Mouse (Mus musculus): Measurements from ENCODE around the gene Ppp3ca. TPM values are rescaled to one million over a fixed set of nuclear protein-coding genes. Genes with fewer than 3 reads are reported as not detected.

The Ppp3ca gene
- total and polyA plus RNA-seq, 3 experiments = 17.4 to 40.6 (median 32.0) TPM

DNA sequence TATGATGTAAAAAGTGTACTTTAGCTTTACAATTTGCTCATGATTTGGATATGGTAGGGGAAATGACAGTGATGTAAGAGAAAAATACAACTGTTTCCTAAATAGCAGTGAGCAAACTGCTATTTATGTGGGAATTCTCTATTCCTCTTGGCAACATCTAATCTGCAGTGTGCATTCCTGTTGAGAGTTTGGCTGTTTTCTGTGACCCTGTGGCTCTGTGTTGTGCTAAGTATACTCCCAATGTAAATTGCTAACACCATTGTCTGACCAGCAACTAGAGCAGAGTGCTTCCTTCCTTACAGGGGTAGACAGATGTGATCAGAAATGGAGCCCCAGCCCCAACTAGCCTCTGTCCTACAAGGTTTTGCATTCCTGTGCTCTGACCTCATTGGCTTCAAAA lies 263.1 kb downstream of the Ppp3ca start:
- Histone ChIP-seq H3K9me3 (replicated peaks; ENCODE audit: insufficient read depth, low read length) (no peaks in the 10 kb centered on the region), H3K27me3 (ENCODE audit: control insufficient read depth in 1 of 2, insufficient read depth in 2 of 2, low read length in 2 of 2) (no peaks in the 10 kb centered on the region), H3K79me2 (ENCODE audit: control insufficient read depth, insufficient read depth, low read length, poor library complexity) (no peaks in the 10 kb centered on the region), H3K9ac (ENCODE audit: control insufficient read depth, low read depth, low read length, poor library complexity, severe bottlenecking) (no peak overlapping the region), H3K27ac (ENCODE audit: control insufficient read depth, low read depth, low read length) (no peak overlapping the region), H3K4me1 (ENCODE audit: control insufficient read depth in 1 of 2, insufficient read depth in 2 of 2, low read length in 2 of 2) (no peaks in the 10 kb centered on the region), H3K36me3 (ENCODE audit: control insufficient read depth in 1 of 2, insufficient read depth in 2 of 2, low read length in 2 of 2) (no peaks in the 10 kb centered on the region), H3K4me3 (ENCODE audit: control insufficient read depth in 1 of 2, insufficient read depth in 1 of 2, low read depth in 2 of 2, low read length in 2 of 2) (no peak overlapping the region)
- DNase-seq (ENCODE audit: low read depth, low spot score) = no peak
- TF ChIP-seq SIN3A (IDR thresholded peaks at IDR 0.05; ENCODE audit: low read length) = no peak
- TF ChIP-seq RAD21 (IDR thresholded peaks at IDR 0.05; ENCODE audit: low read depth, low read length) = no peak
- TF ChIP-seq BHLHE40 (IDR thresholded peaks at IDR 0.05; ENCODE audit: borderline replicate concordance, low read depth, low read length) = no peak
- no peak for TF ChIP-seq ZNF384 (IDR thresholded peaks at IDR 0.05; ENCODE audit: low read depth, low read length)
- TF ChIP-seq KAT2A (conservative IDR thresholded peaks at IDR 0.05; ENCODE audit: low read depth, low read length) = no peak

DNA sequence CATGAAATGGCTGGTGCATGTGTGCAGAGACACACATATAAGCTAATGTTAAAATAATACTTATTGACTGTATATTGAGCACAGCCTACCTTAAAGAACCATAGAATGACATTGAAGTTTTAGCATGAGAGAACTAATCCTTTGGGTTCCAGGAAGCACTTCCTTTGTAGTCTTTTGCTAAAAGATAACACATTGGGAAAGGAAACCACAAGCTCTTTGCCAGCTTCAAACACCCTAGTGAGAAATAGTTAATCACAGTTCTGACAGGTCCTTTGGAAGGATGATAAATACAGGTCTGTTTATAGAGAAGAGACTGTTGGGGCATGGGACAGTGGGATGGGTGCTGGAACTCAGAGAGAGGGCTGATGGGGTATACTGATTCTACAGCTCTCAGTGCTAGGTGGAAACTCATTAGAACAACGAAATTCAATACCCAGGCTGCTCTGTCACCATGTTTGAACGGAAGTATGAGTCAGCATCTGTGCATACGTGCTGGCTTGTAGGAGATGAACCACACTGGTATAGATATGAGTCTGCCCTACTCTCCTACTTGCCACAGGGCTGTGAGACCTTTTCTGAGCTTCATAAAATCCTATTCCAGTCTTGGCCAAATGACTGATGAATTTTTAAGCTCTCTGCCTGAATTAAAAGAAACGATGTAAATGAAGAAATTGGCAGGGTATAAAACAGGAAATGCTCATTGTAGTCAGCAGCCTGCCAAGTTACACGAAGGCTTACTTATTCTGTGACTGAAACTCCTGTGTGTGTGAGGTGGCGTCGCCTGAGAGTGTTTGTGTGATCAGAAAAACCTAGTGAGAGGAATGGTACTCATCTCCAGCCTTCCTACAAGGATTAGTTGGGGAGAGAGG lies 271.0 kb downstream of the Ppp3ca start:
- H3K9me3 ChIP-seq (replicated peaks; ENCODE audit: insufficient read depth, low read length) = no peaks in the 10 kb centered on the region
- H3K36me3 ChIP-seq (ENCODE audit: control insufficient read depth in 1 of 2, insufficient read depth in 2 of 2, low read length in 2 of 2) = peaks cover 0 to 12% of the 10 kb centered on the region in 2 experiments; a peak in 2 of 4 replicates
- no peaks in the 10 kb centered on the region for H3K27me3 ChIP-seq (ENCODE audit: control insufficient read depth in 1 of 2, insufficient read depth in 2 of 2, low read length in 2 of 2)
- peaks cover 4 to 16% of the 10 kb centered on the region in 2 experiments for H3K4me1 ChIP-seq (ENCODE audit: control insufficient read depth in 1 of 2, insufficient read depth in 2 of 2, low read length in 2 of 2)
- no peaks in the 10 kb centered on the region for H3K79me2 ChIP-seq (ENCODE audit: control insufficient read depth, insufficient read depth, low read length, poor library complexity)
- DNase-seq (ENCODE audit: low read depth, low spot score) = peak; percentile 90
- peak overlapping the region; percentile 57 for H3K27ac ChIP-seq (ENCODE audit: control insufficient read depth, low read depth, low read length)
- H3K4me3 ChIP-seq (ENCODE audit: control insufficient read depth in 1 of 2, insufficient read depth in 1 of 2, low read depth in 2 of 2, low read length in 2 of 2) = no peak overlapping the region
- peak overlapping the region; percentile 7; the same call in 1 of the 2 replicates for H3K9ac ChIP-seq (ENCODE audit: control insufficient read depth, low read depth, low read length, poor library complexity, severe bottlenecking)
- TF ChIP-seq ZMIZ1 (IDR thresholded peaks at IDR 0.05; ENCODE audit: low read depth, low read length) (no peak), CTCF (IDR thresholded peaks at IDR 0.05 in 2 of 3, conservative IDR thresholded peaks at IDR 0.05 in 1 of 3; ENCODE audit: control insufficient read depth in 1 of 3, insufficient read depth in 1 of 3, low read depth in 2 of 3, low read length in 3 of 3, poor library complexity in 1 of 3, severe bottlenecking in 1 of 3) (no peak), GABPA (IDR thresholded peaks at IDR 0.05; ENCODE audit: low read depth, low read length) (no peak; the same call in 1 of the 2 replicates), POLR2A (IDR thresholded peaks at IDR 0.05; ENCODE audit: control insufficient read depth in 1 of 2, insufficient read depth in 1 of 2, low read depth in 1 of 2, low read length in 2 of 2, poor library complexity in 1 of 2) (no peak), EP300 (IDR thresholded peaks at IDR 0.05; ENCODE audit: low read depth in 1 of 2, low read length in 2 of 2) (peak; percentile 41 to 56; a peak in 3 of 4 replicates), ZKSCAN1 (IDR thresholded peaks at IDR 0.05; ENCODE audit: low read depth, low read length) (no peak), ZNF384 (IDR thresholded peaks at IDR 0.05; ENCODE audit: low read depth, low read length) (no peak), MEF2A (IDR thresholded peaks at IDR 0.05; ENCODE audit: extremely low read depth, insufficient replicate concordance, low read depth, low read length, poor library complexity, severe bottlenecking) (no peak), UBTF (IDR thresholded peaks at IDR 0.05; ENCODE audit: borderline replicate concordance, insufficient read depth, low read depth, low read length) (no peak), MYC (IDR thresholded peaks at IDR 0.05; ENCODE audit: low read depth, low read length) (peak; percentile 59; the same call in 1 of the 2 replicates), NELFE (IDR thresholded peaks at IDR 0.05; ENCODE audit: low read depth, low read length) (no peak), KAT2A (conservative IDR thresholded peaks at IDR 0.05; ENCODE audit: low read depth, low read length) (no peak), JUND (IDR thresholded peaks at IDR 0.05; ENCODE audit: low read depth, low read length) (peak; percentile 52; the same call in 1 of the 2 replicates), USF2 (IDR thresholded peaks at IDR 0.05; ENCODE audit: borderline replicate concordance in 1 of 2, insufficient read depth in 1 of 2, low read depth in 1 of 2, low read length in 2 of 2) (no peak), NRF1 (IDR thresholded peaks at IDR 0.05; ENCODE audit: insufficient read depth, low read depth, low read length, poor library complexity, severe bottlenecking) (no peak), BHLHE40 (IDR thresholded peaks at IDR 0.05; ENCODE audit: borderline replicate concordance, low read depth, low read length) (no peak), TAL1 (IDR thresholded peaks at IDR 0.05; ENCODE audit: low read length) (peak; percentile 36), CHD2 (IDR thresholded peaks at IDR 0.05; ENCODE audit: low read length) (no peak), E2F4 (IDR thresholded peaks at IDR 0.05; ENCODE audit: borderline replicate concordance, low read depth, low read length) (no peak), MAZ (IDR thresholded peaks at IDR 0.05; ENCODE audit: low read depth, low read length) (no peak), TCF12 (IDR thresholded peaks at IDR 0.05; ENCODE audit: low read depth, low read length) (no peak), TBP (IDR thresholded peaks at IDR 0.05; ENCODE audit: low read depth, low read length) (peak; percentile 57), MXI1 (IDR thresholded peaks at IDR 0.05; ENCODE audit: low read depth, low read length) (no peak; the same call in 1 of the 2 replicates), USF1 (IDR thresholded peaks at IDR 0.05; ENCODE audit: low read depth, low read length) (no peak), MAX (IDR thresholded peaks at IDR 0.05; ENCODE audit: low read length) (no peak), POLR2AphosphoS5 (IDR thresholded peaks at IDR 0.05; ENCODE audit: borderline replicate concordance, low read depth, low read length) (no peak), RAD21 (IDR thresholded peaks at IDR 0.05; ENCODE audit: low read depth, low read length) (no peak)

All from MEL (cell line).